Mouse (Mus musculus) CD4-positive, CD25-positive, alpha-beta regulatory T cell, adult 2 months (primary cell): Measurements from ENCODE around the gene Pfas.
"Not testable (repeated sequence)": the region's sequence is repeated elsewhere in the genome, so short reads cannot be mapped to it uniquely, and the experiment has no call there.

Experiments used
- DNase-seq: peaks from one replicate; pipeline ENCODE4 v3.0.0-alpha.2; 2012; ENCODE audit warnings: low read depth, low spot score

The Pfas gene

DNA sequence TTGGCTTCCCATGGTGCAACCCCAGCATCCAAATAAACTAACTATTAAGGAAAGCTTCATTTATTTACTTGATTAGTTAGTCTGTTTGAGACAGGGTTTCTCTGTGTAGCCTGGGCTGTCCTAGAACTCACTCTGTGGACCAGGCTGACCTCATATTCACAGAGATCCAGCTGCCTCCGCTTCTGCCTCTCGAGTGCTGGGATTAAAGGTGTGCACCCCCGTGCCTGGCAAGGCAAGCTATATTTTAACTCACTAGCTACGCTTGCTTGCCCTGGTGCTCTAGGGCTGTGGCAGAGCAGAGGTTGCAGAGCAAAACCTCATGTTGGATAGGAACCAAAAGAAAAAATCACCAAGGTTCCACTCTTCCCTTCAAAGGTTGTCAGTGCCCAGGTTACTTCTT, 67.7 kb downstream of the Pfas start:
- no peak for DNase-seq

DNA sequence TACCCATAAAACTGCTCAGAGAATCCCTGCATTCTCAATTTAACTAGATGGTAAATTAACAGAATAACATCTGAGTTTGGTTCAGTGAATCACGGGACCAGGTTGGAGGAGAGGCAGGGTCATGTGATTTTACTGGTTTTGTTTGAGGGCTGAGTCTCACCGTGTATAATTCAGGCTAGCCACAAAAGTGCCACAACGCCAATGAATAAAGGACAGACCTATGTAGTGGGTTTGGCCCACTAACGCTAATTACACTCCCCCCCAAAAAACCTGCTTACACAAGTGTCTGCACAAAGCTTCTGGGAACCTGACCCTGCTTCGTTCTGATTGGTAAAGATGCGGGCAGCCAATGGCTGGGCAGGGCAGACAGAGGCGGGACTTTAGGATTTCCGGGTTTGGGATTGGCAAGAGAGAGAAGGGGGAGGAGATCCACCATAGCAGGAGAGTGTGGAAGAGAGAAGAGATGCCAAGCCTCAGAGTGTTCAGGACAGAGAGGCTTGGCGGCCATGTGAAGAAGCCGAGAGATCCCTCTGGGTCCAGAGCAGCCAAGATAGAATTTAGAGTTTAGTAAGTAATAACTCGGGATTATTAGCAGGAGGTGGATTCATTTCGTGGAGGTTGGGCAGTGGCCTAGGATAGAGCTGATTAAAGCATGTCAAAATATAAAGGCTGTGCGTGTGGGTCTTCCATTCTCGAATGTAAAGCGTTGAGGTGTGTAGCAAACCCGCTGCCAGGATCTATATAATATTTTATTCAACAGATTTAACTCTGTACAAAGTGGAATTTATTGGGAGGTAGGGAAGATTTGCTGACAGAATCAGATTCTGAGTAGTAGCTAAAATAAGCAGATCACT, 68.6 kb downstream of the Pfas start:
- DNase-seq, result peak; percentile 89

- not testable (repeated sequence) for DNase-seq
Measured at GRCm38 (mm10) chr11:68936951-68937350, 71.3 kb downstream of the Pfas start.
